Mouse (Mus musculus): Measurements from ENCODE around the gene Crls1.

The Crls1 gene

GRCm38 (mm10) chr2:132884303-132884967 lies 38.0 kb downstream of the Crls1 start:
- no peak for DNase-seq (ENCODE audit: low spot score)

GRCm38 (mm10) chr2:132885312-132885711 lies 38.8 kb downstream of the Crls1 start:
- DNase-seq (ENCODE audit: low spot score), result no peak

- DNase-seq (ENCODE audit: low spot score), result no peak
These were observed 47.4 kb downstream of the Crls1 start for GRCm38 (mm10) chr2:132893826-132894225.

- no peak for DNase-seq (ENCODE audit: low spot score)
These were observed 51.7 kb downstream of the Crls1 start for GRCm38 (mm10) chr2:132898211-132898610.

- no peak for DNase-seq (ENCODE audit: low spot score)
These were observed 54.1 kb downstream of the Crls1 start for GRCm38 (mm10) chr2:132900596-132900995.

- DNase-seq (ENCODE audit: low spot score), result no peak
These were observed 55.2 kb downstream of the Crls1 start for GRCm38 (mm10) chr2:132901636-132902035.

GRCm38 (mm10) chr2:132902056-132902455 lies 55.6 kb downstream of the Crls1 start:
- no peak for DNase-seq (ENCODE audit: low spot score)

- DNase-seq (ENCODE audit: low spot score), result peak; percentile 17
These were observed 57.0 kb downstream of the Crls1 start for GRCm38 (mm10) chr2:132903498-132903897.

GRCm38 (mm10) chr2:132904961-132905360 lies 58.5 kb downstream of the Crls1 start:
- DNase-seq (ENCODE audit: low spot score), result no peak

- DNase-seq (ENCODE audit: low spot score), result no peak
These were observed 60.3 kb downstream of the Crls1 start for GRCm38 (mm10) chr2:132906763-132907162.

- no peak for DNase-seq (ENCODE audit: low spot score)
These were observed 68.3 kb downstream of the Crls1 start for GRCm38 (mm10) chr2:132914785-132915184.
